Mouse (Mus musculus) forebrain, embryonic 16.5 days (tissue): ENCODE measurements around the gene Gpd1. TPM values are rescaled to one million over a fixed set of nuclear protein-coding genes. Genes with fewer than 3 reads are reported as not detected.
A peak's percentile ranks its signal among the peaks of the same experiment; 100 is the strongest.
"Not testable (repeated sequence)": the region's sequence is repeated elsewhere in the genome, so short reads cannot be mapped to it uniquely, and the experiment has no call there.

Experiments used
- ATAC-seq: fragments of 200-750 bp; cut with Nextera tagmentation; 2 replicates; pipeline ENCODE4 v1.8.0; 2017; ENCODE audit warnings: mild to moderate bottlenecking, moderate library complexity
- H3K27ac ChIP-seq: fragments of 300-500 bp; sonication (generic); 2 replicates; pipeline ENCODE4 v1.5.1; 2014; ENCODE audit warnings: low read length, control low read depth
- H3K27me3 ChIP-seq: fragments of 300-500 bp; sonication (generic); replicated peaks from 2 replicates; pipeline ENCODE4 v1.6.1; 2014; ENCODE audit warnings: low read length; ENCODE audit not compliant: control insufficient read depth, insufficient read depth
- H3K36me3 ChIP-seq: fragments of 300-500 bp; sonication (generic); 2 replicates; pipeline ENCODE4 v1.6.1; 2014; ENCODE audit not compliant: control insufficient read depth, insufficient read depth
- H3K4me1 ChIP-seq: fragments of 300-500 bp; sonication (generic); replicated peaks from 2 replicates; pipeline ENCODE4 v1.6.1; 2014; ENCODE audit warnings: low read length; ENCODE audit not compliant: control insufficient read depth, insufficient read depth
- H3K4me2 ChIP-seq: fragments of 300-500 bp; sonication (generic); 2 replicates; pipeline ENCODE4 v1.6.1; 2014; ENCODE audit warnings: mild to moderate bottlenecking, low read length, control low read depth
- H3K4me3 ChIP-seq: fragments of 300-500 bp; sonication (generic); replicated peaks from 2 replicates; pipeline ENCODE4 v1.5.1; 2014; ENCODE audit warnings: mild to moderate bottlenecking, low read length, control low read depth
- H3K9ac ChIP-seq: fragments of 300-500 bp; sonication (generic); replicated peaks from 2 replicates; pipeline ENCODE4 v1.6.1; 2014; ENCODE audit warnings: low read depth, low read length, control low read depth
- H3K9me3 ChIP-seq: fragments of 300-500 bp; sonication (generic); 2 replicates; pipeline ENCODE4 v1.6.1; 2016; ENCODE audit warnings: low read length; ENCODE audit not compliant: control insufficient read depth
- WGBS: fragments of 180-500 bp; shearing (Covaris S2); extraction: QIAGEN DNeasy Blood & Tissue Kit; methylation state at CpG from one replicate; pipeline ENCODE4 v1.1.7; 2014; 5-methylcytosine and 5-hydroxymethylcytosine counted together
- polyA plus RNA-seq: library from polyadenylated mRNA; unstranded; fragments of >200 nt; fragmentation: Nextera tagmentation; extraction: Ambion mirVana; gene quantifications from 2 replicates; pipeline ENCODE4 v1.2.1, GENCODE M21; 2015

Gpd1 gene
- polyA plus RNA-seq, 1 experiment from 2014 or later: 2.4 TPM

GRCm38 (mm10) chr15:99698533-99699085, 18.7 kb upstream of the Gpd1 start:
- Histone ChIP-seq H3K27ac (no peak overlapping the region), H3K4me3 (no peak overlapping the region), H3K36me3 (peaks cover 5% of the 10 kb centered on the region), H3K4me1 (peaks cover 18% of the 10 kb centered on the region), H3K27me3 (peaks cover 9% of the 10 kb centered on the region), H3K9me3 (no peaks in the 10 kb centered on the region), H3K4me2 (no peak overlapping the region), H3K9ac (no peak overlapping the region)
- ATAC-seq: no peak
- WGBS: 43% methylated on average over 20 of the region's 20 CpGs

- Histone ChIP-seq H3K36me3 (peaks cover 5% of the 10 kb centered on the region), H3K4me3 (no peak overlapping the region), H3K9ac (no peak overlapping the region), H3K27me3 (peaks cover 9% of the 10 kb centered on the region), H3K4me1 (peaks cover 29% of the 10 kb centered on the region), H3K27ac (no peak overlapping the region), H3K9me3 (no peaks in the 10 kb centered on the region), H3K4me2 (no peak overlapping the region)
- WGBS: 87% methylated on average over 10 of the region's 10 CpGs
- no peak for ATAC-seq
Measured at GRCm38 (mm10) chr15:99699715-99700114, 17.6 kb upstream of the Gpd1 start.

GRCm38 (mm10) chr15:99700219-99701106, 16.9 kb upstream of the Gpd1 start:
- H3K27ac ChIP-seq: no peak overlapping the region
- ATAC-seq: no peak
- H3K9ac ChIP-seq: no peak overlapping the region

GRCm38 (mm10) chr15:99701640-99701998, 15.7 kb upstream of the Gpd1 start:
- peak overlapping the region; percentile 68 for H3K4me3 ChIP-seq
- WGBS: 48% methylated on average over 16 of the region's 16 CpGs
- H3K27me3 ChIP-seq, H3K36me3 ChIP-seq, H3K9me3 ChIP-seq: not testable (repeated sequence)
- H3K4me1 ChIP-seq: peaks cover 34% of the 10 kb centered on the region
- peak overlapping the region; percentile 93 for H3K27ac ChIP-seq
- peak overlapping the region; percentile 34 for H3K4me2 ChIP-seq
- ATAC-seq: peak; percentile 0; the same call in 1 of the 2 replicates
- H3K9ac ChIP-seq: peak overlapping the region; percentile 90

More at GRCm38 (mm10) chr15:99700219-99701106, 16.9 kb upstream of the Gpd1 start:
- no peak overlapping the region for H3K4me3 ChIP-seq
- peaks cover 9% of the 10 kb centered on the region for H3K27me3 ChIP-seq
- H3K4me1 ChIP-seq: peaks cover 31% of the 10 kb centered on the region
- H3K4me2 ChIP-seq: no peak overlapping the region
- peaks cover 5% of the 10 kb centered on the region for H3K36me3 ChIP-seq
- H3K9me3 ChIP-seq: no peaks in the 10 kb centered on the region
- WGBS: 88% methylated on average over 18 of the region's 18 CpGs

GRCm38 (mm10) chr15:99701999-99702900, 15.1 kb upstream of the Gpd1 start, which contains the start of gene Smarcd1:
Gene Smarcd1, plus strand, starts transcription at chr15:99702129.
- Histone ChIP-seq H3K27me3 (peaks cover 2% of the 10 kb centered on the region; the same call in 1 of the 2 replicates), H3K4me1 (peaks cover 34% of the 10 kb centered on the region), H3K9me3 (no peaks in the 10 kb centered on the region), H3K4me2 (peak within 1 kb of the TSS; percentile 83), H3K27ac (peak within 1 kb of the TSS; percentile 93), H3K4me3 (peak within 1 kb of the TSS; percentile 68), H3K9ac (peak within 1 kb of the TSS; percentile 90), H3K36me3 (peaks cover 3% of the 10 kb centered on the region)
- ATAC-seq: peak; percentile 98
- under 1% methylated on average over 63 of the region's 71 CpGs for WGBS

- H3K36me3 ChIP-seq: peaks cover 10% of the 10 kb centered on the region
- H3K4me3 ChIP-seq: peak overlapping the region; percentile 68
- no peaks in the 10 kb centered on the region for H3K9me3 ChIP-seq
- no peaks in the 10 kb centered on the region for H3K27me3 ChIP-seq
- ATAC-seq: no peak
- H3K4me2 ChIP-seq: peak overlapping the region; percentile 83
- peak overlapping the region; percentile 90 for H3K9ac ChIP-seq
- H3K4me1 ChIP-seq: peaks cover 34% of the 10 kb centered on the region
- WGBS: 64% methylated on average over 9 of the region's 9 CpGs
- H3K27ac ChIP-seq: peak overlapping the region; percentile 93
Measured at GRCm38 (mm10) chr15:99703104-99703503, 14.2 kb upstream of the Gpd1 start.

- Histone ChIP-seq H3K27ac (peak overlapping the region; percentile 61; the same call in 1 of the 2 replicates), H3K4me3 (peak overlapping the region; percentile 68), H3K9me3 (no peaks in the 10 kb centered on the region), H3K27me3 (no peaks in the 10 kb centered on the region), H3K36me3 (peaks cover 14% of the 10 kb centered on the region), H3K4me2 (peak overlapping the region; percentile 83), H3K9ac (peak overlapping the region; percentile 90; the same call in 1 of the 2 replicates), H3K4me1 (peaks cover 34% of the 10 kb centered on the region)
- WGBS: 66% methylated on average over 5 of the region's 5 CpGs
- no peak for ATAC-seq
Measured at GRCm38 (mm10) chr15:99703676-99704040, 13.7 kb upstream of the Gpd1 start.

- peaks cover 20% of the 10 kb centered on the region for H3K36me3 ChIP-seq
- peak overlapping the region; percentile 50 for H3K9ac ChIP-seq
- ATAC-seq: no peak
- no peaks in the 10 kb centered on the region for H3K9me3 ChIP-seq
- WGBS: 21% methylated on average over 23 of the region's 23 CpGs
- H3K4me3 ChIP-seq: peak overlapping the region; percentile 68
- H3K4me1 ChIP-seq: peaks cover 34% of the 10 kb centered on the region
- peak overlapping the region; percentile 83 for H3K4me2 ChIP-seq
- H3K27me3 ChIP-seq: no peaks in the 10 kb centered on the region
- peak overlapping the region; percentile 61 for H3K27ac ChIP-seq
Measured at GRCm38 (mm10) chr15:99704041-99704681, 13.2 kb upstream of the Gpd1 start.
